Mouse (Mus musculus): ENCODE results near the gene Tmem176b. TPM values are rescaled to one million over a fixed set of nuclear protein-coding genes. Genes with fewer than 3 reads are reported as not detected.

Tmem176b gene
- polyA plus RNA-seq, 1 experiment from 2014 or later, result 150 TPM

DNA sequence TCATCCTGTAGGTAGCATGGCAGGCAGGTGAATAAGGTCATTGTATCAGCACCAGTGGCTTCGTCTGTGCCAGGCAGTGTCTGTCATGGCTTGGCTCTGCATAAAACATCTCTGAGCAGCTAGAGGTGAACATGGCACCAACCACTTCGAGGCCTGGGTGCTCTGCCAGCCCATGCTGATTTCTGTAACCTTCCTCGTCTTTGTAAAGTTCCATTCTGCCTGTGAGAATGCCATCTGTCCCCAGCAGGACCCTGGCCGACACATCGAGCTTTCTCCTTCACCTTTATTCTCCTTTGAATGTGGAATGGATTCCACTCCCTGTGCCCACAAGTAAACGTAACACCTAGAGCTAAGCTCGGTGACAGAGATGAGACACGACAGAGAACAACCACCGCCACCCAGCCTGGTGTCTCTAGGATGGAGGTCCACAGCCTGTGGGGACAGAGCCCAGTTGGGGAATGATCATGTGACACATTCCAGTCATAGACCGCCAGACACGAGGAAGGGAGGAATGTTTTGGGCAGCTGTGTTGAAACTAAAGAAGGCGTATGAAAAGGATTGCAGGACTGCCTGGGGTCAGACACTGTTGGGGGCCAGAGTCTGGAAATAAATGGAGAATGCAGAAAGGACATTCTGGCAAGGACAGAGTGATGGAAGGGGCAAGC, 20.5 kb upstream of the Tmem176b start:
- Histone ChIP-seq H3K4me1 (peaks cover 10% of the 10 kb centered on the region), H3K4me3 (no peak overlapping the region), H3K36me3 (no peaks in the 10 kb centered on the region), H3K9me3 (no peaks in the 10 kb centered on the region), H3K27ac (0 out of 2 replicates have a peak overlapping the region, but pooled peaks have one; percentile 16), H3K27me3 (ENCODE audit: insufficient read depth, poor library complexity, severe bottlenecking) (no peaks in the 10 kb centered on the region)
- DNase-seq (ENCODE audit: low spot score), result peak; percentile 54
- WGBS, result 74% methylated on average over 12 of the region's 12 CpGs

DNA sequence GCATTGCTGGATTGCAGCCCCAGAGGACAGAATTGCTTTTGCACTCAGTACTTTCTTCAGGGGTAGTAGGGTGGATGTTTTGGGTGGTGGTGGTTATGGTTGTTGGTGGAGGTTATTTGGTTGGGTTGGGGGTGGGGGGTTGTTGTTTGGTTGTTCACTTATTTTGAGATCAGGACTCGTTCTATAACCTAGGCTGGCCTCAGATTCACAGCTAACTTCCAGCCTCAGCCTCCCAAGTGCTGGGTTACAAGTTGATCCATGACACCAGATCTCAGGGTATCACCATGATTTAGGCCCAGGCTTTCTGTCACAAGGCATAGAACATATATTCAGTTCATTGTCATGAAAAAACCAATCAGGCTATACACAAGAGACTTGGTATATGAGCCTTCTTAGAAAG, 19.6 kb upstream of the Tmem176b start:
- Histone ChIP-seq H3K9me3 (no peaks in the 10 kb centered on the region), H3K36me3 (no peaks in the 10 kb centered on the region), H3K4me3 (0 out of 2 replicates have a peak overlapping the region, but pooled peaks have one; percentile 53), H3K27me3 (ENCODE audit: insufficient read depth, poor library complexity, severe bottlenecking) (no peaks in the 10 kb centered on the region), H3K4me1 (peaks cover 10% of the 10 kb centered on the region), H3K27ac (no peak overlapping the region)
- no peak for DNase-seq (ENCODE audit: low spot score)
- WGBS, result 85% methylated on average over 1 of the region's 1 CpGs

DNA sequence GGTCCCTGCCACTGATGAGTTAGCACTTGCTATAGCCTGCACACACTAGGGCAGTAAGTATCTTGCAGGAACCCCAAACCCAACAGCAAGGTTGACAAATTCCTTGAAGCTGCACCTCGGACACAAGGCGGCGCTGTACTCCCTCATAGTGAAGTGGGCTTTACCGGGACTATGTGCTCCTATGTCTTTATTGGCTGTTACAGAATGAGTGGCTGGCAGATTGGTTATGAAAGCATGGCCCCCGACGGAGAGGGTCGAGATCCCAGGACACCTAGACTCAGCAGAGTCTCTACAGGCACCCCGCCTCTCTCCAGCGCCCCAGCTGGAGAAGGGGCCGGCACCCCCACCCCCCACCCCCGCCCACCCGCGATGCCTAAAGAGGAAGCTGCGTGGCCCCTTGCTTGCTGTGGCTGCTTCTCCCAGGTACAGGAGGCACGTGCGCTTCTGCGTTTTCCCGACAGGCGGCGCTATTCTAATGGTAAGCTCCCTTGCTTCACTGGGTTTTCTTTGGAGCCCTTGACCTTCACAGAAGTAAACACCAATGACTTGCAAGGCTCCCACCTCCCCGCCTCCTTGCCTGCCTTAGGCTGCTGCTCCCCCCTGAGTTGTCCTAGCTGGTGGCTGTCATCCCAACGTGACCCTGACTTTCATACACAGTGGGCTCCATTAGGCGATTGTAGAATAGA, 19.0 kb upstream of the Tmem176b start:
- peak overlapping the region; percentile 67 for H3K27ac ChIP-seq
- H3K36me3 ChIP-seq, result no peaks in the 10 kb centered on the region
- H3K4me1 ChIP-seq, result peaks cover 10% of the 10 kb centered on the region
- WGBS, result 12% methylated on average over 23 of the region's 23 CpGs
- H3K4me3 ChIP-seq, result peak overlapping the region; percentile 53
- DNase-seq (ENCODE audit: low spot score), result peak; percentile 86
- H3K27me3 ChIP-seq (ENCODE audit: insufficient read depth, poor library complexity, severe bottlenecking), result no peaks in the 10 kb centered on the region
- H3K9me3 ChIP-seq, result no peaks in the 10 kb centered on the region

DNA sequence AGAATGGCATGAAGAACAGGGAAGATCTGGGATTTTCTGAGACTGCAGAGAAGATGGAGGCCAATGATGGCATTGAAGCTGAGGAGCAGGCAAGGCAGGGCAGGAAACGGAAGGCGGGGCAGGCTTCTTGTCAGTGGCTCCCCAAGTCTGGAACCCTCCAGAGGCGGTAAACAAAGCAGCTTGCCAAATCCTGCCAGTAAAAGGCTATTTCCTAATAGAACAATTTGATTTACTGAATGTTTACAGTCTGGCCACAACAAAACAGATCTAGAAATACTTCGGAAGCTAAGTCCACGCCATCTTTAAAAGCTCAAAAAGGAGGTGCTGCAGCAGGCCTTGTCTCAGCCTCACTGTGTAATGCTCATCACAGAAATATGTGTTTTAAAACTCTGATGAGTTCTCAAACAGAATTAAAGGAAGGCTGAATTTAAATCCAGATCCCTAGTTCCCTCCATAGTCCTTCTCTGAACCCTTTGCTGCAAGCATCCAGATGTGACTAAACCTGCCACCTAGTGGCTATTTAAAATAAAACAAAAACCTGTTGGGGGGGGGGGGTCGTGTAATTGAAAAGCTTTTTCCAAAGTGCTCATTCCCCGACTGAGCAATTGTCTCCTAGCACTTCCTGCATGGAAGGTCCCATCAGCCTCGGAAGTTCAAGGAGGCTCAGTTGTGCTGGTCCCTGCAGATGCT, 16.5 kb upstream of the Tmem176b start:
- H3K36me3 ChIP-seq, result no peaks in the 10 kb centered on the region
- 51% methylated on average over 8 of the region's 8 CpGs for WGBS
- peaks cover 10% of the 10 kb centered on the region for H3K4me1 ChIP-seq

GRCm38 (mm10) chr6:48854155-48854554, 12.9 kb upstream of the Tmem176b start:
- no peak overlapping the region for H3K4me3 ChIP-seq
- H3K36me3 ChIP-seq, result no peaks in the 10 kb centered on the region
- no peaks in the 10 kb centered on the region for H3K27me3 ChIP-seq (ENCODE audit: insufficient read depth, poor library complexity, severe bottlenecking)
- H3K9me3 ChIP-seq, result no peaks in the 10 kb centered on the region
- DNase-seq (ENCODE audit: low spot score), result no peak
- H3K27ac ChIP-seq, result no peak overlapping the region
- WGBS, result 92% methylated on average over 2 of the region's 2 CpGs
- H3K4me1 ChIP-seq, result peaks cover 4% of the 10 kb centered on the region; the same call in 1 of the 2 replicates

More for the DNA sequence above, 16.5 kb upstream of the Tmem176b start:
- no peak for DNase-seq (ENCODE audit: low spot score)
- no peaks in the 10 kb centered on the region for H3K27me3 ChIP-seq (ENCODE audit: insufficient read depth, poor library complexity, severe bottlenecking)
- no peak overlapping the region for H3K4me3 ChIP-seq
- H3K9me3 ChIP-seq, result no peaks in the 10 kb centered on the region
- H3K27ac ChIP-seq, result no peak overlapping the region

DNA sequence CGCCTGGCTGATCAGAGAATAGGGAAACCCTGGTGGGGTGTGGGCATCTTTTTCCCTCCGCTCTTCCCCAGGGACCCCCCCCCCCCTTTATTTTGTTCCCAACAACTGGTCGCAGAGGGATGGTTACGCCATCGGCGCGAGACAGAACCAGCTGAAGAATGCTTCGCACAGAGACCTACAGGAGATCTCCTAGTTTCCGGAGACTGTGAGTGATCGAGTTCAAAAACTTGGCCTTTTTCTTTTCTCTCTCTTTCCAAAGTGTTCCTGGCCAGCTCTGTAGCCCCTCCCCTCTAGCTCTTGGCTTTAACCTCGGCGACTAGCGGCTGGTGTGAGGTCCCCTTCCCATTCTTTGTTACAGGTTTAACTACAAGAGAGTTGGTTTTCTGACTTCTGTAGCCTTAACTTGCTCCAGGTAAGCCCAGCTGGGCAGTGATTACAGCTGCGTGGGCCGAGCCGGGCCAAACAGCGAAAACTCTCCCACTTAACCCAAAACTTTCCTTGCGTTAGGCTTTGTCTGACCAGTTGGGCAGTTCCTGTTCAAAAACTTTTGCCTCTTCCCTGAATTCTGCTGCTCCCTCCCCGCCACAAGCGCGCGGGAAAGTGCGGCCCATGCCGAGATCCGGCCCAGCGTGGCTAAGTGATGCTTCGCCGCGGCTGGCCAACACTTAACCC, 10.7 kb upstream of the Tmem176b start:
- no peaks in the 10 kb centered on the region for H3K9me3 ChIP-seq
- H3K4me3 ChIP-seq, result peak overlapping the region; percentile 61
- DNase-seq (ENCODE audit: low spot score), result no peak
- H3K27ac ChIP-seq, result peak overlapping the region; percentile 86
- H3K36me3 ChIP-seq, result no peaks in the 10 kb centered on the region
- no peaks in the 10 kb centered on the region for H3K27me3 ChIP-seq (ENCODE audit: insufficient read depth, poor library complexity, severe bottlenecking)
- under 1% methylated on average over 29 of the region's 29 CpGs for WGBS
- H3K4me1 ChIP-seq, result peaks cover 4% of the 10 kb centered on the region; the same call in 1 of the 2 replicates

DNA sequence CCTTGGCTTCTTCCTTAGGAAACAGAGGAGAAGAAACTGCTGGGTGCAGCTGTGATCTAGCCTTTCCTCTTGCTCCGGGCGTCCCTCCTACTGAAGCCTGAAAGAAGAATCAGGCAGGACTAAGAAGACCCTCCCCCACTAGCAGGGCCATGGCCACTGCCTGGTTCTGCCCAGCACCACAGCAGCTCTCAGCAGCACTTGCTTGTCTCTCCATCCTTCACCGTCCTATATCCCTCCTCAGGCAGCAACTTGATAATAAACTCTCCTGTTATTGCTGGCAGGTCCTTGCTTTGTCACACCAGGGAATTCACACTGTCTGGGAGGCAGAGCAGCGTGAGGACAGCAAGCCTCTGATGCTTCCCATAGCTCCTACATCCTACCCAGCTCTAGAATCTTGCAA, 3.8 kb upstream of the Tmem176b start:
- H3K9me3 ChIP-seq, result no peaks in the 10 kb centered on the region
- H3K27ac ChIP-seq, result no peak overlapping the region
- H3K27me3 ChIP-seq (ENCODE audit: insufficient read depth, poor library complexity, severe bottlenecking), result no peaks in the 10 kb centered on the region
- H3K4me1 ChIP-seq, result peaks cover 25% of the 10 kb centered on the region
- peaks cover 24% of the 10 kb centered on the region for H3K36me3 ChIP-seq
- DNase-seq (ENCODE audit: low spot score), result peak; percentile 58
- H3K4me3 ChIP-seq, result no peak overlapping the region
- WGBS, result 42% methylated on average over 4 of the region's 4 CpGs

DNA sequence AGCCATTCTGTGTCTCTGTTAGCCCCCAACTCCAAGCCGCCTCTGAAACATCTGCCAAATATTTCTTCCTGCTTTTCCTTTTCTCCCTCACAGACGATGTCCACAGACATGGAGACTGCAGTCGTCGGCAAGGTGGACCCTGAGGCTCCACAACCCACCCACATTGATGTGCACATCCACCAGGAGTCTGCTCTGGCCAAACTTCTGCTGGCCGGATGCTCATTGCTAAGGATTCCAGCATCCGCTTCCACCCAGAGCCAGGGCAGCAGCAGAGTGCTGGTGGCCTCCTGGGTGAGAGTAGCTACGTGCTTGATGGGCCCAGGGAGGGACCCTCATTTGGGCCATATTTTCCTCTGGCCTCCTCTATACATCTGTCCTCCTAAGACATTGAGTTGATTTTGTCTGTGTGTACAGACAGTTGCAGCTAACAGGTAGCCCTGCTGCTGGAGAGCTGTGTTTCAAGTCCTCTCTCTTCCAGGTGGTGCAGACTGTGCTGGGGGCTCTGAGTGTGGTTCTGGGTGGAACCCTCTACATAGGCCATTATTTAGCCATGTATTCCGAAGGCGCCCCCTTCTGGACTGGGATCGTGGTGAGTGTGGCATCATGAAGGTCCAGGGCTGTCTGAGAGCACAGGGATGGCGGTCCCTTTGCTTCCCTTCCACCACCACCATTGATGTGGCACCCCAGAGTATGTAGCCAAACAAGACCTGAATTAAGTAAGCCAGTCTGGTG, 981 bp upstream of the Tmem176b start:
- WGBS, result 67% methylated on average over 11 of the region's 11 CpGs
- Histone ChIP-seq H3K9me3 (no peaks in the 10 kb centered on the region), H3K27ac (peak overlapping the region; percentile 92), H3K4me1 (peaks cover 40% of the 10 kb centered on the region), H3K4me3 (peak overlapping the region; percentile 65), H3K36me3 (peaks cover 36% of the 10 kb centered on the region), H3K27me3 (ENCODE audit: insufficient read depth, poor library complexity, severe bottlenecking) (no peaks in the 10 kb centered on the region)
- peak; percentile 73 for DNase-seq (ENCODE audit: low spot score)

DNA sequence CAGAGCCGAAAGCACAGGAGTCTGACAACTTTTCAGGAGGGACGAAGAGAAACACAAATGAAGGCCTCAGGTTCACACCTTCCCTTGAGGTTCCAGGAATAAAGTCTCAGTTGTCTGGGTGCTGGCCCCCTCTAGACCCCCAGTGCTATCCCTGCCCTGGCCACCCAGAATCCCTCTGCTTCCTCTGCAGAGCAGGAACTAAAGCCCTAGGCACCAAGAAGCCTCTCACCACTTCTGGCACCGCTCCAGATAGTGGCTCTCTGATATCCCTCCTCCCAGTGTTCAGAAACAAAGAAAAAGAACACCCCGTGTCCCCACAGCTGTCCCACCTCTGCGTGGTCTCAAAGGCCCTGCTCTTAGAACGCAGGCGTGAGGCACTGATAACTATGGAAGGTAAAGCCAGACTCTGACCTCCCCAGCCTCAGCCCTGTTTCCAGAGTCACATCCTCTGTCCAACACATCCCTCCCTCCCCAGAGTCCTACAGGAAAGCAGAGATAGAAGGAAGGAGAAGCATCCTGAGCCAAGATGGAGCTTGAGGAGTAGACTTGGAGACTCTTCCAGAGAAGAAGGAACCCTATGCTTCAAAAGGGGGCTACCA, 826 bp downstream of the Tmem176b start, which contains the start of gene Tmem176a:
Gene Tmem176a (plus strand): TSS at position 549 of the 599 bp plus-strand sequence.
- peak within 1 kb of the TSS; percentile 65 for H3K4me3 ChIP-seq
- peak within 1 kb of the TSS; percentile 92 for H3K27ac ChIP-seq
- peaks cover 40% of the 10 kb centered on the region for H3K4me1 ChIP-seq
- H3K36me3 ChIP-seq, result peaks cover 49% of the 10 kb centered on the region
- no peaks in the 10 kb centered on the region for H3K9me3 ChIP-seq
- H3K27me3 ChIP-seq (ENCODE audit: insufficient read depth, poor library complexity, severe bottlenecking), result no peaks in the 10 kb centered on the region
- peak; percentile 67 for DNase-seq (ENCODE audit: low spot score)
- WGBS, result 22% methylated on average over 7 of the region's 7 CpGs

DNA sequence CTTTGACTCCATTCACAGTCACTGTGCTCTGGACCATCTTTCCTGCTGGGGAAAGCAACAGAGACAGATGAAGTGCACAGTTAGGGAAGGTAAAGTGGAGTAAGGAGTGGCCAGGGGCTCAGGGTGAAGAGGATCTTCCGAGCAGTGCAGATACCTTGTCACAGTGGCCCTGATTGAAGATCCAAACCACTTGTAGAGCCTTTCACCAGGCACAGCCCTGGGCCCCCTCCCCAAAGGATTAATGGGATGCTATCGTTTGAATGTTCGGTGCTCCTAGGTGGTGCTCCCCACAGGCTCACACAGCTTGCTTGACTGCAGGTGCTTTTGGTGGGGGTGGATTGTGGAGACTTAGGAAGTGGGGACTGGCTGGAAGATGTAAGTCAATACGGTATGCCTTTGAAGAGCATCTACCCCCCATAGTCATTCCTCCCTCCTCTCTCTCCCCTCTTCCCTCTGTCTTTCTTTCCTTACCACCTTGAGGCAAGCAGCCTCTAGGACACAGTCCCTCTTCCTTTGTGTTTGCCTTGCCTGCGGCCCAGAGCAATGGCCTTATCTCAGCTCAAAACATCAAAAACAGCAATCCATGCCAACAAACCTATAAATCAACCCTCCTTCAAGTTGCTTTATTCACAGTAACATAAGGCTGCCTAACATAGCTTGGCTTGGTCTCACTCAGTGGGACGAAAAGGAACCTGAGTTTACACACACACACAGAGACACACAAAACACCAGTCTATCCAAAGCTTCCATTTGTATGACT, 2.8 kb downstream of the Tmem176b start:
- no peak overlapping the region for H3K27ac ChIP-seq
- no peaks in the 10 kb centered on the region for H3K9me3 ChIP-seq
- no peaks in the 10 kb centered on the region for H3K27me3 ChIP-seq (ENCODE audit: insufficient read depth, poor library complexity, severe bottlenecking)
- H3K36me3 ChIP-seq, result peaks cover 49% of the 10 kb centered on the region
- DNase-seq (ENCODE audit: low spot score), result peak; percentile 67
- 71% methylated on average over 6 of the region's 6 CpGs for WGBS
- no peak overlapping the region for H3K4me3 ChIP-seq
- H3K4me1 ChIP-seq, result peaks cover 40% of the 10 kb centered on the region

- Histone ChIP-seq H3K36me3 (peaks cover 55% of the 10 kb centered on the region), H3K4me1 (peaks cover 39% of the 10 kb centered on the region), H3K9me3 (no peaks in the 10 kb centered on the region), H3K4me3 (no peak overlapping the region), H3K27ac (no peak overlapping the region), H3K27me3 (ENCODE audit: insufficient read depth, poor library complexity, severe bottlenecking) (no peaks in the 10 kb centered on the region)
- DNase-seq (ENCODE audit: low spot score), result peak; percentile 68
- WGBS, result 77% methylated on average over 7 of the region's 7 CpGs
Observed at GRCm38 (mm10) chr6:48837516-48837915, 3.8 kb downstream of the Tmem176b start.
